Mouse (Mus musculus): ENCODE data around the gene Incenp.
"Not testable (repeated sequence)": the region's sequence is repeated elsewhere in the genome, so short reads cannot be mapped to it uniquely, and the experiment has no call there.

The Incenp gene

GRCm38 (mm10) chr19:9918176-9918861 lies 19.0 kb upstream of the Incenp start:
- DNase-seq (ENCODE audit: low spot score in 2 of 2) = no peak

GRCm38 (mm10) chr19:9917727-9918126 lies 18.4 kb upstream of the Incenp start:
- no peak for DNase-seq (ENCODE audit: low spot score in 2 of 2)

GRCm38 (mm10) chr19:9915935-9916334 lies 16.6 kb upstream of the Incenp start:
- DNase-seq (ENCODE audit: low spot score in 2 of 2) = peak; percentile 58 to 83

DNA sequence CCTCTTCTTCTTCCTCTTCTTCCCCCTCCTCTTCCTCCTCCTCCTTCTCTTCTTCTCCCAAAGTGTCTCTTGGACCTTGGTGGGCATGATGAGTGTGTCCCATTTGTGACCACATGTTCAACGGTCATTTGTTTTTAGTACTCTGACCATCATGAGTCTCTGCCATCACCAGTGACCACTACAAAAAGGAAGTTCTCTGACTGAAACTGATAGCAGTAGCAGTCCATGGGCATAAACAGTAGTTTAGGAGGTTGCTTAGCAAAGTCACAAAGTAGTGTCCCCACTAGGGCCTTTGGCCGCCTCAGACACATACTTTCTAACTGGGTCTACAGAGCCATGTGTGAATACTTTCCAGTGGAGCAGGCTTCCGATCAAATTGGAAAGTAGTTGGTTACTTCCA lies 15.0 kb upstream of the Incenp start:
- DNase-seq (ENCODE audit: low spot score in 2 of 2) = no peak

DNA sequence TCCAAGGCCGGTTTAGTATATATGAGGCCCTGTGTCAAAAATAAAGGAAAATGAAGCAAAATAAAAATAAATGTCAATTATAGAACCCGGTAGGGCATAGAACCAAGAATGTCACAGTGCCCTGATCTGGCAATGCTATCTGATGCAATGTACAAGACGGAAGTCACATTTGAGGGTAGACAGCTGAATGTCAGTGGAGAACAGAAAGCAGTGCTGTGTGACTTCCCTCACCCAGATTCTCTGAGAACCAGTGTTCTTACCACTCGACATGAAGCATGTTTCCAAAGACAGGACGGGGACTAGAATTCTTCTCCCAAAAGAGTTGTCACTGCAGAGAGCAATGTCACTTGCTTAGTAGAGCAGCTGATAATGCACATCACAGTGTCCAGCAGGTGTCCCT lies 14.4 kb upstream of the Incenp start:
- DNase-seq (ENCODE audit: low spot score in 2 of 2) = no peak

GRCm38 (mm10) chr19:9911314-9911754 lies 12.0 kb upstream of the Incenp start:
- DNase-seq (ENCODE audit: low spot score in 2 of 2) = peak; percentile 52 to 67

- no peak for DNase-seq (ENCODE audit: low spot score in 2 of 2)
Observed at GRCm38 (mm10) chr19:9909351-9909750, 10.0 kb upstream of the Incenp start.

DNA sequence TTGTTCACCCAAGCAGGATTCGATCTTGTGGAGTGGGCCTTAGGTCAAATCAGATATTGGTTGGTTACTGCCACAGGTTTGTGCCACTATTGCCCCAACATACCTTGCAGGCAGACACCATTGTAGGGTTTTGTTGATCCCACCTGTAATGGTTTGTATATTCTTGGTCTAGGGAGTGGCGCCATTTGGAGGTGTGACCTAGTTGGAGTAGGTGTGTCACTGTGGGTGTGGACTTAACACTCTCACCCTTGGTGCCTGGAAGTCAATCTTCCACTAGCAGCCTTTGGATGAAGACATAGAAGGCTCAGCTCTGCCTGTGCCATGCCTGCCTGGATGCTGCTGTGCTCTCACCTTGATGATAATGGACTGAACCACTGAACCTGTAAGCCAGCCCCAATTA lies 1.3 kb upstream of the Incenp start:
- not testable (repeated sequence) for DNase-seq (ENCODE audit: low spot score in 2 of 2)

DNA sequence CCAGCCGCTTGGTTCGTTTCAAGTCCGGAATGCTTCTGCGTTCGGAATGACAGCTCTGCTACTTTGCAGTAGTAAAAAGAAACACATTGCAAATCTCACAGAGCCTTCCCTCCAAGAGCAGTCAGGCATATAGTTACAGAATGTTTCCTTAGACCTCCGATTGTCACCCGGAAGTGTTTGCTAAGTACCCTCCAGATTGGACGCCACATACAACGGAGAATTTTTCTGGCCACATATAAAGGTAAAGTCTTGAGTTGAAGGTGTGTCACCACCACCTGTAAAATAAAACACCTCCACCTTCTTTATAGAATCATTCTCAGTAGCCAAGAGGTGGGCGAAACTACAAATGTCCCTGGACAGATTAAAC lies 412 bp upstream of the Incenp start:
- DNase-seq (ENCODE audit: low spot score in 2 of 2) = no peak

GRCm38 (mm10) chr19:9898339-9899066 lies 848 bp downstream of the Incenp start:
- DNase-seq (ENCODE audit: low spot score in 2 of 2) = no peak

GRCm38 (mm10) chr19:9896067-9896466 lies 3.3 kb downstream of the Incenp start:
- DNase-seq (ENCODE audit: low spot score in 2 of 2) = no peak

DNA sequence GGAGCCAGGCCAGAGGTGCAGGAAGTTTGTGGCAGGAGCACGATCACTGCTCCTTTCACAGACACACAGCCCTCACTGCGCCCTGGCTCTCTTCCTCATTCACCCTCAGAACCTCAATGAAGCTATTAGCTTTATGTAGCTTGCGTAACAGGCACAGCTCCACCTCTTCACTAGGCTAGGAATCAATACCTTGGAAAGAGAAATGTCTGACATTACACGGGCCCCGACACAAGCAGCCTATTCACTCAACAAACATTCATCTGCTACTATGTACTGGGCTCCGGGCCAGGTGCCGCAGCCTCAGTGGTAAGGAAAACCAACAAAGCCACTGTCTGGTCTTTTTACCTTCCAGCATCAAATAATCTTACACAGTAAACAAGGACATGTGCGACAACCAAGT lies 12.6 kb downstream of the Incenp start:
- no peak for DNase-seq (ENCODE audit: low spot score in 2 of 2)

GRCm38 (mm10) chr19:9886348-9886747 lies 13.0 kb downstream of the Incenp start:
- DNase-seq (ENCODE audit: low spot score in 2 of 2) = no peak

GRCm38 (mm10) chr19:9878186-9878835 lies 21.0 kb downstream of the Incenp start:
- DNase-seq (ENCODE audit: low spot score in 2 of 2) = no peak

DNA sequence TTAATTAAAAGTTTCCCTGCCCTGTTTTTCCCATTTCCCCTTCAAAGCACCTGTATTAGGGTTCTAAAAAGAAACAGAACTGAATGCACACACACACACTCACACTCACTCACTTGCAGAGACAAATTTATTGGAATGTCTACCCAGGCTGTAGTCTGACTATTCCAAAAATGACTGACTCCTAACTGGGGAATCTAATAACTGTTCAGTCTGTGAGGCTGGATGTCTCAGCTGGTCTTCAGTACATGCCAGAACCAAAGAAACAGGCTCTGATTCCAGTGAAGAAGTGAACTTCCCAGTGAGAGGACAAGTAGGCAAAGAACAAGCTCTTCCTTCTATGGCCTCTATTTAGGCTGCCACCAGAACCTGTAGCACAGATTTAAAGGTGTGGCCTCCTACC lies 33.9 kb downstream of the Incenp start:
- no peak for DNase-seq (ENCODE audit: low spot score in 2 of 2)

- DNase-seq (ENCODE audit: low spot score in 2 of 2) = no peak
Observed at GRCm38 (mm10) chr19:9864856-9865255, 34.5 kb downstream of the Incenp start.

DNA sequence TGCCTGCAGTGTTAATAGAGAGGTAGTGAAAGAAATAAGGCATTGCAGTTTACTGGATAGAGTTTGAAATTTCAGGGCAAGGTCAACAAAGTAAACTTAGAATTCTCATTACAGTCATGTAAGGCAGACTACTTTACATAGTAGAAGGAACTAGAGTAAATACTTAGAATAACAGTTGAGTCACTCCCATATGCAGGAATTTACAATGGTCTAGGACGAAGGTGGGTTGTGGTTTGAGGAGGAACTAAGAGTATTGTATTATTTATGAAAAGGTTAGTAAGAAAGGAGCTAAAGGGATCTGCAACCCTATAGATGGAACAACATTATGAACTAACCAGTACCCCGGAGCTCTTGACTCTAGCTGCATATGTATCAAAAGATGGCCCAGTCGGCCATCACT lies 38.5 kb downstream of the Incenp start:
- DNase-seq (ENCODE audit: low spot score in 2 of 2) = not testable (repeated sequence)

- DNase-seq (ENCODE audit: low spot score in 2 of 2) = not testable (repeated sequence)
Observed at GRCm38 (mm10) chr19:9849368-9850075, 49.8 kb downstream of the Incenp start.

GRCm38 (mm10) chr19:9847262-9847661 lies 52.1 kb downstream of the Incenp start, which contains the start of gene Scgb2a2:
Gene Scgb2a2 (plus strand): TSS chr19:9847562.
- no peak for DNase-seq (ENCODE audit: low spot score in 2 of 2)

GRCm38 (mm10) chr19:9837341-9837715 lies 62.0 kb downstream of the Incenp start:
- DNase-seq (ENCODE audit: low spot score in 2 of 2) = no peak

- peak; percentile 28 to 50 for DNase-seq (ENCODE audit: low spot score in 2 of 2)
Observed at GRCm38 (mm10) chr19:9836581-9837340, 62.6 kb downstream of the Incenp start.
